Mouse (Mus musculus): ENCODE results near the gene Smndc1. TPM values are rescaled to one million over a fixed set of nuclear protein-coding genes. Genes with fewer than 3 reads are reported as not detected.

Gene Smndc1
- polyA plus RNA-seq, 1 experiment from 2014 or later: 38.2 TPM

DNA sequence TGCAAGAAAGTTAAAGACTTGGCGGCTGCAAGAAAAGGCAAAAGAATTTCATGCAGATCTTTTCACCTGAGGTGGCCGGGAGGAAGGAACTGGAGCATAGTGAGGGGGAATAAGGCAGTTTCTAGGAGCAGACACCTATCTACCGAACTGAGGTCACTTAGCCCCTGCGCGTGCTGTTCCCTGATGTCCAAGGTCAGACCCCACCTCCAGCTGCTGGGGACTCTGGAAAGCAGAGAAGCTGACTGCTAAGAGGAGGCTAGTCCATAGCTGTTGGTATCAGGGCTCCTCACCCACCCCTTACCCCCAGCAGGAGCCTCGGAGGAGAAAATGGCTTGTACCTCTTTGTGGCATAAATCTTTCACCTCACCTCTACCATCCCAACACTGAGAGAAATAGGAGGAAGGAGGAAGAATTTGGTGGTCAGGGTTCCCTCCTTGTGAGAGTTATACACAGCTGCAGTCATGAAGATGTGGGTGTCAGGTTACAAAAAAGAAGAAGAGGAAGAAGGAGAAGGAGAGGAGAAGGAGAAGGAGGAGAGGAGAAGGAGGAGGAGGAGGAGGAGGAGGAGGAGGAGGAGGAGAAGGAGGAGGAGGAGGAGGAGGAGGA lies 31.3 kb upstream of the Smndc1 start:
- H3K36me3 ChIP-seq (ENCODE audit: inconsistent target): no peaks in the 10 kb centered on the region
- 8% methylated on average over 5 of the region's 6 CpGs for WGBS (ENCODE audit: missing documents)
- H3K27ac ChIP-seq: peak overlapping the region; percentile 10; the same call in 1 of the 2 replicates
- peak overlapping the region; percentile 18; the same call in 1 of the 2 replicates for H3K4me3 ChIP-seq (ENCODE audit: inconsistent target)
- no peaks in the 10 kb centered on the region for H3K79me2 ChIP-seq (ENCODE audit: inconsistent target)

- H3K36me3 ChIP-seq (ENCODE audit: inconsistent target): no peaks in the 10 kb centered on the region
- H3K4me3 ChIP-seq (ENCODE audit: inconsistent target): peak overlapping the region; percentile 18; the same call in 1 of the 2 replicates
- no peaks in the 10 kb centered on the region for H3K79me2 ChIP-seq (ENCODE audit: inconsistent target)
- 15% methylated on average over 19 of the region's 19 CpGs for WGBS (ENCODE audit: missing documents)
- H3K27ac ChIP-seq: peak overlapping the region; percentile 10; the same call in 1 of the 2 replicates
These were observed 30.7 kb upstream of the Smndc1 start for GRCm38 (mm10) chr19:53420924-53421582.

GRCm38 (mm10) chr19:53419834-53420233 lies 29.5 kb upstream of the Smndc1 start:
- WGBS (ENCODE audit: missing documents): 0% methylated on average over 4 of the region's 5 CpGs
- Histone ChIP-seq H3K4me3 (ENCODE audit: inconsistent target) (no peak overlapping the region), H3K27ac (no peak overlapping the region)

GRCm38 (mm10) chr19:53415198-53415597 lies 24.8 kb upstream of the Smndc1 start:
- Histone ChIP-seq H3K36me3 (ENCODE audit: inconsistent target) (no peaks in the 10 kb centered on the region), H3K79me2 (ENCODE audit: inconsistent target) (no peaks in the 10 kb centered on the region), H3K27ac (no peak overlapping the region), H3K4me3 (ENCODE audit: inconsistent target) (no peak overlapping the region)
- WGBS (ENCODE audit: missing documents): 94% methylated on average over 17 of the region's 17 CpGs

More at GRCm38 (mm10) chr19:53419834-53420233, 29.5 kb upstream of the Smndc1 start:
- Histone ChIP-seq H3K36me3 (ENCODE audit: inconsistent target) (no peaks in the 10 kb centered on the region), H3K79me2 (ENCODE audit: inconsistent target) (no peaks in the 10 kb centered on the region)

GRCm38 (mm10) chr19:53414650-53415049 lies 24.3 kb upstream of the Smndc1 start:
- Histone ChIP-seq H3K27ac (no peak overlapping the region), H3K36me3 (ENCODE audit: inconsistent target) (no peaks in the 10 kb centered on the region), H3K4me3 (ENCODE audit: inconsistent target) (no peak overlapping the region), H3K79me2 (ENCODE audit: inconsistent target) (no peaks in the 10 kb centered on the region)
- WGBS (ENCODE audit: missing documents): 81% methylated on average over 11 of the region's 11 CpGs

DNA sequence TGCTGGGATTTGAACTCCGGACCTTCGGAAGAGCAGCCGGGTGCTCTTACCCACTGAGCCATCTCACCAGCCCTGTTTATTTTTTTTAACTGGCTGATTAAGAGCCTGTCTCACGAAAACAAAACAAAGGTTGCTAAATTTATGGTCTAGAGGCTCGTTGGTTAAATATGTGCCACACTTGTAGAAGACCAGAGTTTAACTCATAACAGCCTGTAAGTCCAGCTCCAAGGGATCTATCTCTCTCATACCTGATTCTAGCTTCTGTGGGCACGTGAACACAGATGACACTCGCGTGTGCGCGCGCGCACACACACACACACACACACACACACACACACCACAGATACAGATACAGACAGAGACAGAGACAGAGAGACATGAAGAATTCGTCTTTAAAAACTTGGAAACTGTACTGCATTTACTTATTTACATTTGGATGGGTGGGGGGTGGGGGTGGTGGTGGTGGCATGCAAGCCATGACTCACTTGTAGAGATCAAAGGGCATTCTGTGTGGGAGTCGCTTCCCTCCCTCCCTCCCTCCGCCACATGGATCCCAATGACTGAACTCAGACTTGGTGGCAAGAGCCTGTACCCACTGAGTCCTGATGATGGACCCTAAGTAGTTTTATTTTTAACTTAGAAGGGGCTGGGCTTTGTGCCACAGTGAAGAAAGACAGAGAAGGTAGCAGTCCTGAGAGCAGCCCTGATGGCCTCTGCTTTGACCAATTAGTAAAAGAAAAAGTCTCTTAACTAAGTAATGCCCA lies 23.4 kb upstream of the Smndc1 start:
- Histone ChIP-seq H3K79me2 (ENCODE audit: inconsistent target) (no peaks in the 10 kb centered on the region), H3K4me3 (ENCODE audit: inconsistent target) (no peak overlapping the region), H3K27ac (no peak overlapping the region), H3K36me3 (ENCODE audit: inconsistent target) (no peaks in the 10 kb centered on the region)
- WGBS (ENCODE audit: missing documents): 89% methylated on average over 14 of the region's 15 CpGs

GRCm38 (mm10) chr19:53412149-53412848 lies 21.9 kb upstream of the Smndc1 start:
- WGBS (ENCODE audit: missing documents): 89% methylated on average over 6 of the region's 6 CpGs

DNA sequence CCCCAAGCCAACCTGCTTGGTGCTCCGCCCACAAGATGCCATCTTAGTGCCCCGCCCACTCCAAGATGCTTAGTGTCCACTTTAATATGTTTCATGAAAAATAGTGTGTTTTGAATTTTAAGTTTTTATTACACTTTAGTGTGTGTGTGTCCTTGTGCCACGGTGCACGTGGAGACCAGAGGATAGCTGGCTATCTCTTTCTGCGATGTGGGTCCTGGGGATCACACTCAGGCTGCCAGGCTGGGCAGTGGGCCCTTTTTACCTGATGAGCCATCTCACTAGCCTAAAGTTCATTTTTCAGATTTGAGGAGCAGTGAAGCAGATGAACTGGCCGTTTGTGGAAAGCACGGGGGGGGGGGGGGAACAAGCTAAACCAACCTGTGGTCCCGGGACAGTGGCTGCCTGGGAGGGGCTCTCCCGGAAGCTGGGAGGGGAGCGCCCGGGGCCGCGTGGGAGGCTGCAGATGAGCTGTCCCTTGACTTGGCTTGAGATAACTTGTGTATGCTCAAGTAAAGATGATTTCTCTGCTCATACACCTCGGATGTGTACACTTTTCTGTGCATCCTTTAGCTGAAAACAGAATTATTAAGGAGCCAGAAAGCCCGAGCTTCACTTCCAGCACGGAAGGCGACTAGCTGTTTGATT lies 19.4 kb upstream of the Smndc1 start:
- H3K79me2 ChIP-seq (ENCODE audit: inconsistent target): no peaks in the 10 kb centered on the region
- 73% methylated on average over 14 of the region's 17 CpGs for WGBS (ENCODE audit: missing documents)
- no peaks in the 10 kb centered on the region for H3K36me3 ChIP-seq (ENCODE audit: inconsistent target)
- no peak overlapping the region for H3K27ac ChIP-seq
- H3K4me3 ChIP-seq (ENCODE audit: inconsistent target): no peak overlapping the region

More at GRCm38 (mm10) chr19:53412149-53412848, 21.9 kb upstream of the Smndc1 start:
- H3K4me3 ChIP-seq (ENCODE audit: inconsistent target): no peak overlapping the region
- no peaks in the 10 kb centered on the region for H3K36me3 ChIP-seq (ENCODE audit: inconsistent target)
- H3K27ac ChIP-seq: no peak overlapping the region
- H3K79me2 ChIP-seq (ENCODE audit: inconsistent target): no peaks in the 10 kb centered on the region

DNA sequence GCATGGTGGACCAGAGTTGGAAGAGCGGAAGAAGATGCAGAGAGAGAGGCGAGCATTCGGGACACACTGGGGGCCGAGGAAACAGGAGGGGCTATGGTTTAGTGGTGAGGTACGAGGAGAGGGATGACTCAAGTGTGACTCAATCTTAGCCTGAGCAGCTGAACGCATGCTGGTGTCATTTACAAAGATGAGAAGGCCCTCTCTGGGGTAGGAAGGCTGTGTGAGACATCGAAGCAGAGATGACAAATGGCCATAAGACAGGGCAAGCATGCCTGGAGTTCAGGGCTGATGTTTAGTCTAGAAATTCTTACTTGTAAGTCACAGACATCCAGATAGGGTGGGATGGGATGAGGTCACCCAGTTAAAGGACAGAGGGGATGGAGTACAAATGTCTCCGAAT lies 18.0 kb upstream of the Smndc1 start:
- H3K4me3 ChIP-seq (ENCODE audit: inconsistent target): no peak overlapping the region
- H3K79me2 ChIP-seq (ENCODE audit: inconsistent target): no peaks in the 10 kb centered on the region
- no peaks in the 10 kb centered on the region for H3K36me3 ChIP-seq (ENCODE audit: inconsistent target)
- no peak overlapping the region for H3K27ac ChIP-seq
- 69% methylated on average over 6 of the region's 8 CpGs for WGBS (ENCODE audit: missing documents)

DNA sequence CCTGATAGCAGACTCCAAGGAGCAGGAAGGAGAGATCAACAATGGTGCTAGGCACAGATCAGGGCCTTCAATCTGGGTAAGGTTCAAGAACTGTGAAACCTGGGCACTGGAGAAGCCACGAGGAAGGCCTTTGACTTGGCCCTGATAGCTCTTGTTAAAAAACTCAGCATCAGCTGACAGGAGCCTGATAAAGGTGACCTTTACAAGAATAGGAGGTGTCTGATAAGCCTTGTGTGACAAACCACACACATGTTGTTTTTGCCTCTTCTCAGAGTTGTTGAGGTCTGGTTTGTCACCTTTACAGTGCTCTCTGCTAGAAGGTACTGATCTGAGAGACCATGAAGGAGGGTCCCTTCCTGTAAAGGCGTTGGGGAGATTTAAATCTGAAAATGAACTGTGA lies 17.0 kb upstream of the Smndc1 start:
- 87% methylated on average over 2 of the region's 2 CpGs for WGBS (ENCODE audit: missing documents)
- no peak overlapping the region for H3K4me3 ChIP-seq (ENCODE audit: inconsistent target)
- no peak overlapping the region for H3K27ac ChIP-seq
- no peaks in the 10 kb centered on the region for H3K79me2 ChIP-seq (ENCODE audit: inconsistent target)
- H3K36me3 ChIP-seq (ENCODE audit: inconsistent target): no peaks in the 10 kb centered on the region

GRCm38 (mm10) chr19:53405810-53406209 lies 15.4 kb upstream of the Smndc1 start:
- H3K4me3 ChIP-seq (ENCODE audit: inconsistent target): no peak overlapping the region
- no peaks in the 10 kb centered on the region for H3K36me3 ChIP-seq (ENCODE audit: inconsistent target)
- no peak overlapping the region for H3K27ac ChIP-seq
- WGBS (ENCODE audit: missing documents): 70% methylated on average over 1 of the region's 2 CpGs
- no peaks in the 10 kb centered on the region for H3K79me2 ChIP-seq (ENCODE audit: inconsistent target)

DNA sequence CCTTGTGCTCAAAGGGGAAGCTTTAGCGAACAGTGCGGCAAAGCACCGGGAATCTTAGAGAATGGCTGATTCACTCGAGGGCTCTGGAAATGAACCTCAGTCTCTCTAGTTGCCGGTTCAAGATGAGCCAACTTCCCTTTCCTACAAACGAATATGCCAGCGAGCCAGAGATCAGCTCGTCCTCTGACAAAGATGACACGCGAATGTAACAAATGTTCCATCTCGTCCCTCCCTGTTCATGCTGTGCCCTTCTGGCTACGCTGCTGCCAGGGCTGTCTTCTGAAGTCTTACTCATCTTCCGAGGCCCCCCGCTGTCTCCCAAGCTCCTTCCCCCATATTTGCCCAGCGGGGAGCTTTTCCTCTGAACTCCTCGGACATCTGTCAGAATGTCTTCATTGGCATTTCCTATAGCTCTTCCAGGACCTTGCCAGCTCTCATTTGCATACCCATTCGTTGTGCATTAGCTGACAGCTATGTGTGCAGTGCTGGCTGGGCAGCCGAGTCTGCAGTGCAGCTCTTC lies 14.5 kb upstream of the Smndc1 start:
- H3K79me2 ChIP-seq (ENCODE audit: inconsistent target): no peaks in the 10 kb centered on the region
- H3K4me3 ChIP-seq (ENCODE audit: inconsistent target): no peak overlapping the region
- H3K36me3 ChIP-seq (ENCODE audit: inconsistent target): no peaks in the 10 kb centered on the region
- H3K27ac ChIP-seq: no peak overlapping the region
- 65% methylated on average over 18 of the region's 18 CpGs for WGBS (ENCODE audit: missing documents)

DNA sequence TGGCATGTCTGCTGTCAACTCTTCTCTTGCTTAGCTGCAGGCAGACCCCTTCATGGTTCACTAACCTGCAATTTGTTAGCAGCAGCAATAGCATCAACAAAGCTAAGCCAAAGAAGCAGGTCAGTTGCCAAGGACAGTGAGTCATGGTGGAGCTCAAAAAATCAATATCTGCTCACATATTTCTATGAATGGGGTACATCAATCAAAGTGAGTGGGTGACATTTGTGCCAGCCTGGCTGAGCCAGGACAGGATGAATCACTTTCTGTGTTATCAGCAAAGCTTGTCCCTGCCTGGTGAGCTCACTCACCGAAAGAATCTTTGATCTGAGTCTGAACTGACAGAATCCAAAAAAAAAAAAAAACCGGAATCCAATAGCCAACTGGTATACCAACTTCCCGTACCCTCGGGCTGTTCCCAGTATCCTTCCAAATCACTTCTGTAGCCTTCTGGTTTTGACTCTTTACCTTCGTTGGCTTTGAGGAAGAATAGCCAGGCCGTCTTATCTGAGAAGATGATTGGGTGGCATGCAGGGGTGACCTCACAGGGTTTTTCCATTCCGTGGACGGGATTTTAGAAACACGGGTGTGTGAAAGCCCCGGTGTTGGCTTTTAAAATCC lies 13.9 kb upstream of the Smndc1 start:
- 72% methylated on average over 10 of the region's 10 CpGs for WGBS (ENCODE audit: missing documents)

More for the DNA sequence above, 13.9 kb upstream of the Smndc1 start:
- Histone ChIP-seq H3K4me3 (ENCODE audit: inconsistent target) (no peak overlapping the region), H3K79me2 (ENCODE audit: inconsistent target) (no peaks in the 10 kb centered on the region), H3K36me3 (ENCODE audit: inconsistent target) (no peaks in the 10 kb centered on the region), H3K27ac (no peak overlapping the region)
